Mouse (Mus musculus) spleen, postnatal 14 days (tissue): ENCODE results near the gene Rybp.

Source experiments
- DNase-seq, 2 experiments: peaks; one replicate each; pipeline ENCODE4 v3.0.0; 2021 to 2022; ENCODE audit warnings: low spot score in 2 of 2

Gene Rybp

GRCm38 (mm10) chr6:100188883-100189743 is 98.2 kb downstream of the Rybp start:
- no peak for DNase-seq

GRCm38 (mm10) chr6:100187821-100188220 is 99.5 kb downstream of the Rybp start:
- DNase-seq = no peak

GRCm38 (mm10) chr6:100186789-100187188 is 100.5 kb downstream of the Rybp start:
- DNase-seq = no peak

GRCm38 (mm10) chr6:100185524-100185923 is 101.8 kb downstream of the Rybp start:
- no peak for DNase-seq

GRCm38 (mm10) chr6:100183344-100183743 is 103.9 kb downstream of the Rybp start:
- no peak for DNase-seq

GRCm38 (mm10) chr6:100180883-100181262 is 106.4 kb downstream of the Rybp start:
- no peak for DNase-seq

GRCm38 (mm10) chr6:100180213-100180882 is 106.9 kb downstream of the Rybp start:
- no peak for DNase-seq

GRCm38 (mm10) chr6:100178830-100179229 is 108.5 kb downstream of the Rybp start:
- DNase-seq = no peak
